9 mouse cellular contexts compared by ENCODE assay signal in genomic region chr10:76531828-76532227, GRCm38 (mm10). TPM values are rescaled to one million over a fixed set of nuclear protein-coding genes. Genes with fewer than 3 reads are reported as not detected.
DNase-seq lines count a peak whose midpoint lies in the region; ATAC-seq and TF ChIP-seq lines count a peak whose summit lies in the region.
"Had no signal": no experiment of that assay in that cellular context is flagged by ENCODE, and none has a peak within 500 bp of the region (broad histone marks: within the 10 kb centered on the region; RNA-seq: fewer than 3 reads in every experiment).

No protein-coding gene starts in this region.

- peak overlapping the region; percentile 87 for H3K4me3 ChIP-seq in lung, adult 2 months (replicated peaks; ENCODE audit: extremely low read depth, low read depth, low read length)
- H3K4me3 ChIP-seq in embryonic facial prominence, embryonic 10.5 days: peak overlapping the region; percentile 87
- peak overlapping the region; percentile 67 for H3K4me3 ChIP-seq in intestine, embryonic 16.5 days (ENCODE audit: low read length)
- H3K4me3 ChIP-seq in neural tube, embryonic 15.5 days (replicated peaks): peak overlapping the region; percentile 84

- H3K4me1 ChIP-seq in lung, adult 2 months (ENCODE audit: control insufficient read depth, insufficient read depth, low read length): 0 out of 2 replicates have a peak, but pooled peaks cover 2% of the 10 kb centered on the region
- peaks cover 33% of the 10 kb centered on the region for H3K4me1 ChIP-seq in embryonic facial prominence, embryonic 10.5 days
- H3K4me1 ChIP-seq in intestine, embryonic 16.5 days (ENCODE audit: control insufficient read depth, insufficient read depth, low read length): peaks cover 3% of the 10 kb centered on the region; the same call in 1 of the 2 replicates
- peaks cover 37% of the 10 kb centered on the region for H3K4me1 ChIP-seq in neural tube, embryonic 15.5 days

- TF ChIP-seq POLR2A in lung, adult 2 months (IDR thresholded peaks at IDR 0.05; ENCODE audit: borderline replicate concordance, extremely low read depth, low read depth, low read length): no peak

- no peak for DNase-seq in lung, adult 2 months
- DNase-seq in lung, postnatal 10 days: no peak
- DNase-seq in embryonic facial prominence, embryonic 10.5 days (ENCODE audit: low spot score): no peak
- DNase-seq in cerebellum, postnatal 10 days: no peak
- DNase-seq in layer of hippocampus, adult 9-11 months: no peak
- no peak for DNase-seq in gastrocnemius, adult 18-20 months (ENCODE audit: low spot score)

- TF ChIP-seq CTCF in lung, adult 2 months (IDR thresholded peaks at IDR 0.05; ENCODE audit: insufficient read depth, low read length): no peak

- peak overlapping the region; percentile 73 for H3K9ac ChIP-seq in intestine, embryonic 16.5 days (ENCODE audit: low read depth, low read length)
- peak overlapping the region; percentile 75 for H3K9ac ChIP-seq in neural tube, embryonic 15.5 days (replicated peaks)

- no peaks in the 10 kb centered on the region for H3K9me3 ChIP-seq in embryonic facial prominence, embryonic 10.5 days
- H3K9me3 ChIP-seq in intestine, embryonic 16.5 days (ENCODE audit: control insufficient read depth, low read length): no peaks in the 10 kb centered on the region
- no peaks in the 10 kb centered on the region for H3K9me3 ChIP-seq in neural tube, embryonic 15.5 days (replicated peaks)

- peaks cover 39% of the 10 kb centered on the region for H3K36me3 ChIP-seq in embryonic facial prominence, embryonic 10.5 days (replicated peaks)
- no peaks in the 10 kb centered on the region; the same call in 1 of the 2 replicates for H3K36me3 ChIP-seq in intestine, embryonic 16.5 days (ENCODE audit: control insufficient read depth, insufficient read depth, low read length)
- peaks cover 26% of the 10 kb centered on the region for H3K36me3 ChIP-seq in neural tube, embryonic 15.5 days

- 3% methylated on average over 14 of the region's 14 CpGs for WGBS in lung, adult 2 months
- WGBS in embryonic facial prominence, embryonic 10.5 days: 1% methylated on average over 14 of the region's 14 CpGs
- under 1% methylated on average over 14 of the region's 14 CpGs for WGBS in intestine, embryonic 16.5 days
- 1% methylated on average over 14 of the region's 14 CpGs for WGBS in neural tube, embryonic 15.5 days

- peak overlapping the region; percentile 84 for H3K4me2 ChIP-seq in intestine, embryonic 16.5 days (ENCODE audit: low read depth, low read length)
- peak overlapping the region; percentile 81 for H3K4me2 ChIP-seq in neural tube, embryonic 15.5 days

- H3K27me3 ChIP-seq in embryonic facial prominence, embryonic 10.5 days (replicated peaks; ENCODE audit: low read depth, poor library complexity, severe bottlenecking): no peaks in the 10 kb centered on the region
- no peaks in the 10 kb centered on the region for H3K27me3 ChIP-seq in intestine, embryonic 16.5 days (replicated peaks; ENCODE audit: control insufficient read depth, insufficient read depth, low read length)
- no peaks in the 10 kb centered on the region for H3K27me3 ChIP-seq in neural tube, embryonic 15.5 days (replicated peaks)

- H3K27ac ChIP-seq in embryonic facial prominence, embryonic 10.5 days (replicated peaks): peak overlapping the region; percentile 89
- peak overlapping the region; percentile 69; the same call in 1 of the 2 replicates for H3K27ac ChIP-seq in intestine, embryonic 16.5 days (ENCODE audit: low read length)
- H3K27ac ChIP-seq in neural tube, embryonic 15.5 days (replicated peaks): peak overlapping the region; percentile 90

- ATAC-seq in intestine, embryonic 16.5 days: peak; percentile 43
- ATAC-seq in neural tube, embryonic 15.5 days (ENCODE audit: low FRiP score): peak; percentile 40; the same call in 1 of the 2 replicates

RNA-seq across cellular contexts. Expression of gene Lss, which starts 0.4 kb away (rescaled TPM):
- 20.7 and 30.0 TPM in 2 replicates for polyA plus RNA-seq in lung, adult 2 months (2012; rRNA removed)
- polyA plus RNA-seq in embryonic facial prominence, embryonic 10.5 days (2016; fragmentation: Nextera tagmentation; extraction: Ambion mirVana): 55.9 and 59.6 TPM in 2 replicates
- 75.6 and 76.9 TPM in 2 replicates for polyA plus RNA-seq in intestine, embryonic 16.5 days (2015; fragmentation: Nextera tagmentation; extraction: Ambion mirVana)
- 36.7 and 45.0 TPM in 2 replicates for polyA plus RNA-seq in neural tube, embryonic 15.5 days (2015; fragmentation: Nextera tagmentation; extraction: Ambion mirVana)
- 1 to 10 TPM; 6.5 to 9.8 TPM for total RNA-seq in gastrocnemius, adult 18-20 months (2021)

RNA-seq across cellular contexts. Expression of gene Spatc1l, which starts 30.2 kb away (rescaled TPM):
- 0.22 and 0.28 TPM in 2 replicates for polyA plus RNA-seq in lung, adult 2 months (2012; rRNA removed)
- polyA plus RNA-seq in embryonic facial prominence, embryonic 10.5 days (2016; fragmentation: Nextera tagmentation; extraction: Ambion mirVana): 0.11 TPM in 1 of 2 replicates, not detected in the other
- not detected in 2 replicates for polyA plus RNA-seq in intestine, embryonic 16.5 days (2015; fragmentation: Nextera tagmentation; extraction: Ambion mirVana)
- polyA plus RNA-seq in neural tube, embryonic 15.5 days (2015; fragmentation: Nextera tagmentation; extraction: Ambion mirVana): not detected in 2 replicates
- total RNA-seq in gastrocnemius, adult 18-20 months (2021): not detected
- total RNA-seq: common myeloid progenitor, adult 5-6 weeks had no signal

RNA-seq across cellular contexts. Expression of gene Ftcd, which starts 43.6 kb away (rescaled TPM):
- polyA plus RNA-seq in lung, adult 2 months (2012; rRNA removed): 0.03 and 0.24 TPM in 2 replicates
- not detected in 2 replicates for polyA plus RNA-seq in embryonic facial prominence, embryonic 10.5 days (2016; fragmentation: Nextera tagmentation; extraction: Ambion mirVana)
- polyA plus RNA-seq in intestine, embryonic 16.5 days (2015; fragmentation: Nextera tagmentation; extraction: Ambion mirVana): 0.87 and 1.5 TPM in 2 replicates
- polyA plus RNA-seq in neural tube, embryonic 15.5 days (2015; fragmentation: Nextera tagmentation; extraction: Ambion mirVana): 0.18 and 0.46 TPM in 2 replicates
- under 1 TPM in 1 of 2 experiments, not detected in 1; 0.57 TPM for total RNA-seq in gastrocnemius, adult 18-20 months (2021)
- total RNA-seq: common myeloid progenitor, adult 5-6 weeks had no signal
